Mouse (Mus musculus) intestine, embryonic 15.5 days (tissue): Measurements from ENCODE around the gene Alk. TPM values are rescaled to one million over a fixed set of nuclear protein-coding genes. Genes with fewer than 3 reads are reported as not detected.

ENCODE experiments used
- ATAC-seq: fragments of 200-750 bp; cut with Nextera tagmentation; 2 replicates; pipeline ENCODE4 v1.8.0; 2017; ENCODE audit warnings: moderate TSS enrichment, moderate library complexity
- H3K27ac ChIP-seq: fragments of 300-500 bp; sonication (generic); 2 replicates; pipeline ENCODE4 v1.5.1; 2015; ENCODE audit warnings: mild to moderate bottlenecking, inconsistent platforms
- H3K27me3 ChIP-seq: fragments of 300-500 bp; sonication (generic); replicated peaks from 2 replicates; pipeline ENCODE4 v1.6.1; 2015; ENCODE audit warnings: inconsistent platforms
- H3K36me3 ChIP-seq: fragments of 300-500 bp; sonication (generic); 2 replicates; pipeline ENCODE4 v1.6.1; 2015; ENCODE audit warnings: inconsistent platforms
- H3K4me1 ChIP-seq: fragments of 300-500 bp; sonication (generic); replicated peaks from 2 replicates; pipeline ENCODE4 v1.6.1; 2015; ENCODE audit warnings: inconsistent platforms
- H3K4me2 ChIP-seq: fragments of 300-500 bp; sonication (generic); replicated peaks from 2 replicates; pipeline ENCODE4 v1.6.1; 2015; ENCODE audit warnings: mild to moderate bottlenecking, inconsistent platforms
- H3K4me3 ChIP-seq: fragments of 300-500 bp; sonication (generic); replicated peaks from 2 replicates; pipeline ENCODE4 v1.5.1; 2015; ENCODE audit warnings: inconsistent platforms
- H3K9ac ChIP-seq: fragments of 300-500 bp; sonication (generic); 2 replicates; pipeline ENCODE4 v1.6.1; 2015; ENCODE audit warnings: inconsistent platforms
- H3K9me3 ChIP-seq: fragments of 300-500 bp; sonication (generic); 2 replicates; pipeline ENCODE4 v1.6.1; 2016; ENCODE audit warnings: inconsistent platforms
- WGBS: fragments of 180-500 bp; shearing (Covaris S2); methylation state at CpG from one replicate; pipeline ENCODE4 v1.1.7; 2015; 5-methylcytosine and 5-hydroxymethylcytosine counted together
- polyA plus RNA-seq: library from polyadenylated mRNA; unstranded; fragments of >200 nt; fragmentation: Nextera tagmentation; extraction: Ambion mirVana; gene quantifications from 2 replicates; pipeline ENCODE4 v1.2.1, GENCODE M21; 2015

Gene Alk
- polyA plus RNA-seq, 1 experiment from 2014 or later: 0.78 TPM

DNA sequence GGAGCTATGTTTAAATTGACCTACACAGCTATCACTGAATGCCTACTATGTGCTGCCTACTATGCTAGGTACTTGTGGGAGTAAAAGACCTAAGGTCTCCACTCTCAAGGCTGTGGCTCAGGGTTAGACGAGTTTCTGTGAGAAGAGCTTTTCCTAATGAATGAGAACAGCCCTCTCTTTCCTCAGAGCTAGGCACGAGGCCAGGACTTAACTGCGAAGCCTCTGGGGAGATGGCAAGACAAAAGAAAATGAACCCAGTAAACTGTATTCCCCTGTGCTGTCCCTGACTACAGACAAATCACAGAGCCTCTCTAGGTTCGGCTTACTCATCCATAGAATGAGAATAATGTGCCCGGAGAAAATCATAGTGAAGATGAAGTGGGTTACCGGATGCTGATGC lies 406.9 kb downstream of the Alk start:
- 65% methylated on average over 6 of the region's 6 CpGs for WGBS
- Histone ChIP-seq H3K9me3 (no peaks in the 10 kb centered on the region), H3K9ac (no peak overlapping the region), H3K4me1 (no peaks in the 10 kb centered on the region), H3K27me3 (no peaks in the 10 kb centered on the region), H3K4me2 (no peak overlapping the region), H3K36me3 (no peaks in the 10 kb centered on the region), H3K27ac (no peak overlapping the region), H3K4me3 (no peak overlapping the region)
- no peak for ATAC-seq

DNA sequence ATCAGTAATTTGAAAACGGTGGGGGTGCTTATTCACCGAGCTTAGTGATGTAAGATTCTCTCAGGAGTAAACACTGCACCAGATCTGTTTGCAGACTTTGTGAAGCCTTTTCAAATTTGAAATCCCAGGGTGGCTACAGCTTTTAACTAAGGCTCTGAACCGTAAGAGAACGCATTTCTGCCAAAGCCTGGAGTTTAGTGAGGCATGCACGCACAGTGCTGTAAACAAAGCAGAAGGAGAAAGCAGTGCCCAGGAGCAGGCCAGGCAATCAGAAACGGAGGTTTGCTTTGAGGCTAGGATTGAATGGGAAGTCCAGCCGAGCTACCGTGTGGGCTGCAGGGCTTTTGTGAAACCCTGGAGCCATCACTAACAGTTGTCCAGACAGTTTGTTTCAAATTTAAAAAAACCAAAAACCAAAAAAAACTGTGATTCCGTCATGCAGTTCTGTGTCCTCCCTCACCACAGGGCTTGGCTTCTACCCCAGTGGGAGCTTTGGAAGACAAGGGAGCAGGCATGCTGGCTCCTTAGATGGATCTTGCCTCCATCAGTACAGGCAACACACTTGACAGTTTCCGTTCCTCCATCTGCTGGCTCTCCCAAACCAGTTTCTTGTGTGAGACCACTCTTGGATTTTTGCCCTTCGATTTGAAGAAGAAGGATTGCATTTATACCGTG lies 409.3 kb downstream of the Alk start:
- Histone ChIP-seq H3K27me3 (no peaks in the 10 kb centered on the region), H3K4me3 (no peak overlapping the region), H3K36me3 (no peaks in the 10 kb centered on the region), H3K27ac (no peak overlapping the region), H3K4me1 (no peaks in the 10 kb centered on the region), H3K4me2 (no peak overlapping the region), H3K9me3 (no peaks in the 10 kb centered on the region), H3K9ac (no peak overlapping the region)
- ATAC-seq: no peak
- WGBS: 33% methylated on average over 12 of the region's 12 CpGs

DNA sequence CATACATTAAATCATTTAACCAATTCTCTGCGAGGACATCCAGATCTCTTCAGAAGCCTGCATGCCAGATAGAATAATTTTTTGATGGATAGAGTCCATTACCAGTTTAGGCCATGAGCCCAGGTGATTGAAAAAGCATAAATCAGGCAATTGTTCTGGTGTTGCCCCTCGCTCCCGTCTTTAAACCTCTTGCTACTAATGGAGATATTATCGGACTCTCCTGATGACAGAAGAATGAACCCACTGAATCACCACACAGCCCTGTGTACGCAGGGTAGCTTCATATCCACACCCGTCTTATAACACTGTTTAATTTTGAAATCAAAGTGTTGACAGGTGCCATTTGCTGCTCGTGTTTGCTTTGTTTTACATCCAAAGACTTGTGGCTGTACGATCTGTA lies 413.9 kb downstream of the Alk start:
- 77% methylated on average over 8 of the region's 8 CpGs for WGBS
- no peak for ATAC-seq
- no peaks in the 10 kb centered on the region for H3K36me3 ChIP-seq

DNA sequence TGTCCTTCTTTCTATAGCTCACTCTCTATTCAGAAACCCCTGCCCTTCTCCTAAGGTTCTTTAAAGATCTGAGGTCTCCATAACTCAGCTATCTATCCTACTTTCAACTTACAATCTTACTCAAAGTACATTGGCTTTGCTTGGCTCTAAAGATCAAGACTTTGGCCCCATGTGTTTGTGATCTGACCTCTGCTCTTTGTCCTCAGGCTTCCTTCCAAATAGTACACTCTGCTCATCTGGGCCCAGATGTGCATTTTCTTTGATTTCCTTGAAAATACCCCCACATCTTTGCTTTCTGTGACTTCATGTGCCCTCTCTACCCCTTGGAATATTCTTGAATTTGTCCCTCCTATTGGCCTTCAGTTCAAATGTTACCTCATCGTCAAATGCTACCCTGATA lies 417.4 kb downstream of the Alk start:
- WGBS: 94% methylated on average over 1 of the region's 1 CpGs
- no peak for ATAC-seq

More for the DNA sequence above, 413.9 kb downstream of the Alk start:
- no peak overlapping the region for H3K4me3 ChIP-seq
- no peak overlapping the region for H3K27ac ChIP-seq
- H3K4me2 ChIP-seq: no peak overlapping the region
- H3K27me3 ChIP-seq: no peaks in the 10 kb centered on the region
- no peaks in the 10 kb centered on the region for H3K9me3 ChIP-seq
- no peaks in the 10 kb centered on the region for H3K4me1 ChIP-seq
- no peak overlapping the region for H3K9ac ChIP-seq

DNA sequence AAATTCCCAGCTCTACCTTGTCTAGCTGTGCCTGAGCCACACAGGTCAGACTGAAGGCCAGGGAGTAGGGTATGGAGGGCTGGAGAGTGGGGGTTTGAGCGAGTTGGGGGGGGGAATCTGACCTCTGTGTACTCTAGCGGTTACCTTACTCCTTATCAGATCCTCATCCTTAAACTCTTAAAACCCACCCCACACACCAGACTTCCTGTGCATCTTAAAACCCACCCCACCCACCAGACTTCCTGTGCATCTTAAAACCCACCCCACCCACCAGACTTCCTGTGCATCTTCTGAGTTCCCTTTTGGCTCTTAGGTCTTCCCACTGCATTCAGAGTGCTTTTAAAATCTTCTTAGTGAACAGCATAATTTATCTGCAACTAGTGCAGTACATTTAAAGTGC lies 422.0 kb downstream of the Alk start:
- Histone ChIP-seq H3K4me1 (no peaks in the 10 kb centered on the region), H3K9ac (no peak overlapping the region), H3K36me3 (no peaks in the 10 kb centered on the region), H3K4me2 (no peak overlapping the region), H3K9me3 (no peaks in the 10 kb centered on the region), H3K27ac (no peak overlapping the region), H3K4me3 (no peak overlapping the region), H3K27me3 (no peaks in the 10 kb centered on the region)
- 55% methylated on average over 2 of the region's 2 CpGs for WGBS
- no peak for ATAC-seq

More for the DNA sequence above, 417.4 kb downstream of the Alk start:
- H3K9ac ChIP-seq: no peak overlapping the region
- H3K36me3 ChIP-seq: no peaks in the 10 kb centered on the region
- H3K4me3 ChIP-seq: no peak overlapping the region
- H3K27ac ChIP-seq: no peak overlapping the region
- no peak overlapping the region for H3K4me2 ChIP-seq
- H3K27me3 ChIP-seq: no peaks in the 10 kb centered on the region
- H3K9me3 ChIP-seq: no peaks in the 10 kb centered on the region
- no peaks in the 10 kb centered on the region for H3K4me1 ChIP-seq

DNA sequence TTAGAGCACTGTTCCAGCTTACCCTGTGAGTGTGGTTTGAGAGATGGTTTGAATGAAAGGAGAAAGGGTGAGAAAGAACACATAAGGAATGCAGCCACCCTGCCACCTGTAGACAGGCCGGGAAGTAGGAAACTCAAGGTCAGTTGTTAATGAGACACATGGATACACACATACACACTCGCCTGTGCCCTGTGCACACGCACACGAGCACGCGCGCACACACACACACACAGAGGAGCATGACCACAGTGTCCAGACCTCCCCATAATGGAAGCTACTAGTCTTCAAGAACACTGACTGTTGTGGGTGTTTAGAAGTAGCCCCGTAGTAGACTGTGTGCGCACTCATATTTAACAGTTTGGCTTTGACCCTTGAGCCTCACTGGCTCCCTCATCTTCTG lies 424.2 kb downstream of the Alk start:
- H3K27me3 ChIP-seq: no peaks in the 10 kb centered on the region
- 96% methylated on average over 9 of the region's 9 CpGs for WGBS
- no peak for ATAC-seq
- no peak overlapping the region for H3K4me2 ChIP-seq
- H3K36me3 ChIP-seq: no peaks in the 10 kb centered on the region
- no peaks in the 10 kb centered on the region for H3K4me1 ChIP-seq
- no peak overlapping the region for H3K9ac ChIP-seq
- no peak overlapping the region for H3K27ac ChIP-seq
- no peaks in the 10 kb centered on the region for H3K9me3 ChIP-seq
- H3K4me3 ChIP-seq: no peak overlapping the region

DNA sequence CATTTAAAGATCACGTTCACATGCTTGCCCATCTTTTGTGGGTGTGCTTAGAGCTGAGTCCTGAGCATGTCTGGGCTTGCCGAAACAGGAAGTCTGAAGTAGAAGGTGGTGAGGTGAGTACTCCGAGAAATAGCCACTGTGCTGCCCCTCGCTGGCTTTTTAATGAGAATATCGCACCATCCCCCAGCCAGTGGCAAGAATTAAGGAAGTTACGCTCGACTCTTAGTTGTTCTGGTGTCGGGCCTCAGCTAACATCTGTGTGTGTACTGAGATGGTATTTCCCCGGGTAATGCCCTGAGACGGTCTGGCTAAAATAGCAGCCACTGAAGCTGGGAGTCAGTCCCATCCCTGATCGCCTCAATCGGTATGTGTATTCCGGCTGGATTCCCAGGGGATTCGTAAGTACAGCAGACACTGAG lies 424.7 kb downstream of the Alk start:
- no peaks in the 10 kb centered on the region for H3K9me3 ChIP-seq
- no peak overlapping the region for H3K27ac ChIP-seq
- no peaks in the 10 kb centered on the region for H3K27me3 ChIP-seq
- H3K4me3 ChIP-seq: no peak overlapping the region
- H3K36me3 ChIP-seq: no peaks in the 10 kb centered on the region
- whole genome bisulfite sequencing: 88% methylated on average over 14 of the region's 14 CpGs
- no peaks in the 10 kb centered on the region for H3K4me1 ChIP-seq
- H3K4me2 ChIP-seq: no peak overlapping the region
- no peak overlapping the region for H3K9ac ChIP-seq
- ATAC-seq: no peak

DNA sequence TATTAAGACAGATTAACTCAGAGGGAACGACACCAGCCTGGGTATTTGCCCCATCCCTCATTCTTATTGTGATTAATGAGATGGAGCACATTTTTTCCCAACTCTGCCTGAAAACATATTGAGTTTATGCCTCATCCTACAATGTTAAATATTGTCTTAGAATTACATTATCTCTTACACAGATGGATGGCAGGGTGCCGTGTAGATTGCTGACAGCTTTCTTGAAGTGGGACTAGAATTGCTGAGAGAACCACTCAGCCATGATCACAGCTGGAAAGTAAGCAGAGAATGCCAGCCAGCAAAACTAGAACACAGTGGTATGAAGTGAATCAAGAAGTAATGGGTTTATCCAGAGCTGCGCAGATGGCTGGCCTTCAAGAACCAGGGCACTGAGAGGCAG lies 430.6 kb downstream of the Alk start:
- H3K9me3 ChIP-seq: no peaks in the 10 kb centered on the region
- no peaks in the 10 kb centered on the region for H3K4me1 ChIP-seq
- ATAC-seq: no peak
- no peak overlapping the region for H3K27ac ChIP-seq
- no peak overlapping the region for H3K4me2 ChIP-seq
- H3K36me3 ChIP-seq: no peaks in the 10 kb centered on the region
- H3K27me3 ChIP-seq: no peaks in the 10 kb centered on the region
- no peak overlapping the region for H3K4me3 ChIP-seq
- WGBS: 66% methylated on average over 3 of the region's 3 CpGs
- no peak overlapping the region for H3K9ac ChIP-seq

DNA sequence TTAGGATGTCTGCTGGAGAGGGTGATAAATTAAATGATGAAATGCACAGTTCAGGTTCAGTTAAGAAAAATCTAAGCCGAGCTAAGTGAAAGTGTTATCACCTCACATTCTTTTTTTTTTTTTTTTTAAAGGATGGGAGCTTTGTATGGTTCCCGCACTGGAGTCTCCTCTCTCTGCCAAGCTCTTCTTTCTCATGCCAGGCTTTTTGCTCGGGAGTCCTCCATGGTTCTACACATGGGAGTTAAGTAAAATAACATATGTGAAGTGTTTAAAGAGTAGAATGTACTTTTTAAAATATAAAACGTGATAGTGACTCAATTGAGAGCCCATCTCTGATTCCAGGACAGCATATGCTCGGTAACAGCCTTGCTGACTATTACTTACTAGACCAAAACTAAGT lies 436.3 kb downstream of the Alk start:
- Histone ChIP-seq H3K4me1 (no peaks in the 10 kb centered on the region), H3K9me3 (no peaks in the 10 kb centered on the region), H3K4me2 (no peak overlapping the region), H3K27ac (no peak overlapping the region), H3K36me3 (no peaks in the 10 kb centered on the region), H3K4me3 (no peak overlapping the region), H3K9ac (no peak overlapping the region), H3K27me3 (no peaks in the 10 kb centered on the region)
- 82% methylated on average over 5 of the region's 5 CpGs for WGBS
- no peak for ATAC-seq

DNA sequence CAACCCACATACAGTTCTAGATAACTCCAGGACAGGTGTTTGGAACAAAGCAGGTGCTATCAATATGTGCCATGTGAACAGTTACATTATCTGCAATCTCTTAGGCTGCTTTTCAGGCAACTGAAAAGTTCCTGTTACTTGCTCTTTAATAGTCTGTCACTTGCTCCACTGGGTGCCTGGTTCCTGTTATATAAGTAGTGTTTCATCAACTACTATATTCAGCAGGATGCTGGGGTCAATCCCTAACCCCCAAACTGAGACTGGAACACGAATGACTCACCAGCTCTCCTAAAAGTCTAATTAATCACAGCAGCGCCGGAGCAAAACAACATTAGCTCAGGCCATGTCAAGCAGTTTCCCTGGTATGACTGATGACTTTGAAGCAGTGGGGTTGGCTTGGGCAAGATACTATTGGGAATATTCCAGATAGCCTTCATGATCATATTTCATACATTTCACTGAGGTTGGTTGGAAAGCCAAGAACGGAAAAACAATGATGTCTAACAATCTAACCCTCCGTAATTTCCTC lies 445.5 kb downstream of the Alk start:
- no peak overlapping the region for H3K4me3 ChIP-seq
- no peak overlapping the region for H3K4me2 ChIP-seq
- H3K27me3 ChIP-seq: no peaks in the 10 kb centered on the region
- H3K27ac ChIP-seq: no peak overlapping the region
- WGBS: 46% methylated on average over 5 of the region's 5 CpGs
- no peaks in the 10 kb centered on the region for H3K36me3 ChIP-seq
- H3K9me3 ChIP-seq: no peaks in the 10 kb centered on the region
- no peak for ATAC-seq
- no peak overlapping the region for H3K9ac ChIP-seq
- no peaks in the 10 kb centered on the region for H3K4me1 ChIP-seq

DNA sequence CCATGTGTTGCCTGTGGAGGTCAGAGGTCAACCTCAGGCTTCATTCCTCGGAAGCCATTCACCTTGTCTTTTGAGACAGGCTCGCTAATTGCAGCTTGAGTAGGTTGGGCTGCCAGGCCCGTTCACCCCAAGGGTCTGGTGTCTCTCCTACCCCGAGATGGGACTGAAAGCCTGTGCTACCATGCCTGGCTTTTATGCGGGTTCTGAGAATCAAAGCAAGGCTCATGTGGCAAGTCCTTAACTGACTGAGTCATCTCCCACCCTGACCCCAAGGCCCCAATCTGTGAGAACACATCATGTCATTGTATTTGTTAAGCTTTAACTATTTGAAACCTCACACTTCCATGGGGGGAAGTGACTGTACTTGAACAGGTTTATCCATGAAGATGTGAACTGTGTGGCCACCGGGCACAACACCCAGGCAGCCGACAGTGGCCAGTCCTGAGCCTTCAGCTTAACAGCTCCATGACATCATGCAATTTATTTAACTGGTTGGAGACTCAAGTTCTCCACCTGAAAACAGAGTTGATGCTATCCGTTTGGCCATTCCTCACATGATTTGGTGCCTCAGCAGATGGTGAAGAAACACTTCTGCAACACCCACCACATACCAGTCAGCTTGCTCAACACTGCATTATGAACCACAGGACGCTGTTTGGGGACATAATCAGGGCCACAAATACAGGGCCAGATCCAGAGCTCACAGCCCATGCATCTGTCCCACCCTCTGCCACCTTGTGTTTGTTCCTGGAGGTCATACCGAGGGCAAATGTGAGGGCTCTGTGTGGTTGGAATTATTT lies 446.4 kb downstream of the Alk start:
- no peaks in the 10 kb centered on the region for H3K9me3 ChIP-seq
- no peaks in the 10 kb centered on the region for H3K27me3 ChIP-seq
- no peak overlapping the region for H3K9ac ChIP-seq
- H3K36me3 ChIP-seq: no peaks in the 10 kb centered on the region
- no peak overlapping the region for H3K4me3 ChIP-seq
- no peaks in the 10 kb centered on the region for H3K4me1 ChIP-seq
- no peak for ATAC-seq
- no peak overlapping the region for H3K4me2 ChIP-seq
- H3K27ac ChIP-seq: no peak overlapping the region
- 60% methylated on average over 10 of the region's 10 CpGs for WGBS

DNA sequence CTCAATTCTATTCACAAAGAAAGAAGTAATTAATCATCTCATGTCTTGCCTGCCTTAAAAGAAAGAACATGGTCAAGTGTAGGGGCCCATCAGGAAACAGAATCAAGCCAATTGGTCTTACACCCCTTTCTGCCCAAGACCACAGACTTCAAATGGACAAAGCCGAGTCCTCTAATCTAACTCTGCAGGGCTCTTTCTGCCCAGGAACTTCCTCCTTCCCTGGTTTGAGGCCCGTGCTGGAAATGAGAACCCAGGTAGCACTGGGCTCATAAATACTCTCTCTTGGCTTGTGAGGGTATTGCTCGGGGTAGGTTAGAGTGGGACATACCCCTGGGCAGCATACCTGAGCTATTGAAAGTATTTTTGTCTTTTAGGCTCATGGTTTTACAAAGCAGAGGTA lies 451.4 kb downstream of the Alk start:
- no peaks in the 10 kb centered on the region for H3K36me3 ChIP-seq
- H3K4me1 ChIP-seq: no peaks in the 10 kb centered on the region
- H3K27ac ChIP-seq: no peak overlapping the region
- no peak overlapping the region for H3K4me2 ChIP-seq
- ATAC-seq: no peak
- WGBS: 76% methylated on average over 3 of the region's 3 CpGs
- H3K4me3 ChIP-seq: no peak overlapping the region
- H3K9me3 ChIP-seq: no peaks in the 10 kb centered on the region
- no peak overlapping the region for H3K9ac ChIP-seq
- H3K27me3 ChIP-seq: no peaks in the 10 kb centered on the region
